Mouse (Mus musculus): Measurements from ENCODE around the gene Pla2g6. TPM values are rescaled to one million over a fixed set of nuclear protein-coding genes. Genes with fewer than 3 reads are reported as not detected.

Gene Pla2g6
- polyA plus RNA-seq, 1 experiment = 303 TPM

GRCm38 (mm10) chr15:79299563-79300155 lies 28.5 kb downstream of the Pla2g6 start:
- H3K4me3 ChIP-seq (ENCODE audit: control insufficient read depth, low read depth, low read length) = no peak overlapping the region
- TF ChIP-seq POLR2A (IDR thresholded peaks at IDR 0.05; ENCODE audit: control insufficient read depth, low read depth, low read length) (no peak), CTCF (IDR thresholded peaks at IDR 0.05; ENCODE audit: control insufficient read depth, insufficient read depth, insufficient replicate concordance, low read depth, low read length) (no peak)
- no peaks in the 10 kb centered on the region for H3K36me3 ChIP-seq (ENCODE audit: control insufficient read depth, insufficient read depth, low read length)
- H3K27ac ChIP-seq (ENCODE audit: control insufficient read depth, insufficient read depth, low read depth, low read length) = no peak overlapping the region
- no peaks in the 10 kb centered on the region for H3K4me1 ChIP-seq (ENCODE audit: control insufficient read depth, insufficient read depth, low read length)
- no peaks in the 10 kb centered on the region for H3K27me3 ChIP-seq (ENCODE audit: control insufficient read depth, insufficient read depth, low read length)

DNA sequence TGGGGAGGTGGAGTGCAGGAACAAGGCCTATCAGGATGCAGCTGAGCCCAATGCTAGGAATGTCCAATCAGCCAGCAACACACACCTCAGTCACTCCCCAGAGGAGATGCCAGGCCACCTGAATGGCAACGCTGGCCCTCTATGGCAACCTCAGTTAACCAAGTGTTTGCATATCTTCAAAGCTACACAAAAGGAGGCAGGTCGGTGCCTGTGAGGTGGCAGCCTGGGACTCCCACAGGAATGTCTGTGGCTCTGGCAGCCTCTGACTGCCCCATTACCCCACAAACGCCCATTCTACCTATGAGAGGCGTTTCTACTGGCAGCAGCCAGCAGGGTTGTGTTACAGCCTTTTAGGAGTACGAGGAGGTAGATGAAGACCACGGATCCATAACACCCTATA lies 29.6 kb downstream of the Pla2g6 start:
- Histone ChIP-seq H3K27ac (ENCODE audit: control insufficient read depth, insufficient read depth, low read depth, low read length) (no peak overlapping the region), H3K36me3 (ENCODE audit: control insufficient read depth, insufficient read depth, low read length) (no peaks in the 10 kb centered on the region), H3K4me1 (ENCODE audit: control insufficient read depth, insufficient read depth, low read length) (no peaks in the 10 kb centered on the region), H3K4me3 (ENCODE audit: control insufficient read depth, low read depth, low read length) (no peak overlapping the region), H3K27me3 (ENCODE audit: control insufficient read depth, insufficient read depth, low read length) (no peaks in the 10 kb centered on the region)
- TF ChIP-seq CTCF (IDR thresholded peaks at IDR 0.05; ENCODE audit: control insufficient read depth, insufficient read depth, insufficient replicate concordance, low read depth, low read length) = no peak
- TF ChIP-seq POLR2A (IDR thresholded peaks at IDR 0.05; ENCODE audit: control insufficient read depth, low read depth, low read length) = no peak

DNA sequence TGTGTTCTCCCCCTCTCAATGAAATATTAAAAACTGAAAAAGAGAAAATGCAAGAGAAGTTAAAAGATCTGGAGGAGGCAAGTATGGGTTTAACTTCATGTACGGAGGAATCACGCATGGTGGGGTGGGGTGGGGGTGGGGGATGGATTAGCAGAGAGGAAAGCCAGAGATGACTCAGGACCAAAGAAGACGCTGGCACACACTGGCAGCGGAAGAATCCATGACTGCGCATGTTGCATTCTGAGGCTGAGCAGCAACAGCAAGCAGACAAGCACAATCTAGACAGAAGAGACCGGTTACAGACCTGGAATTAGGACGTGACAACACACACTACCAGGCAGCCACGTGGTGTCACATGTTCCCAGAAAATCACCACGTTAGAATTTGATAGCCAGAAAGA lies 35.4 kb downstream of the Pla2g6 start:
- H3K36me3 ChIP-seq (ENCODE audit: control insufficient read depth, insufficient read depth, low read length) = no peaks in the 10 kb centered on the region; the same call in none of the 2 replicates
- no peak overlapping the region for H3K27ac ChIP-seq (ENCODE audit: control insufficient read depth, insufficient read depth, low read depth, low read length)

DNA sequence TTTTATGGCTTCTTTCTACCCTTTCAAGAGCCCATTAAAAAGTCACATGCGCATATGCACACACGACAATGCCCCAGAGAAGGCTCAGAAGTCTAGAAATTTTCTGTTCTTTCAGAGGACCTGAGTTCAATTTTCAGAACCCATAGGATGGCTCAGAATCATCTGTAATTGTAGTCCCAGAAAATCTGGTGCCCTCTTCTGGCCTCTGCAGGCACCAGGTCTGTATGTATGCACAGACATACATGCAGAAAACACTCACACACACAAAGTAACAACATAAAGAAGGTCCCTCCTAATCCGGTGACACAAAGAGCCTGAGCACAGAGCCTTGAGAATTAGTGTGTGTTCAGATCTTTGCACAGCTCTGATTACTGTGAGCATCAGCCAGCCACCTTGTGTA lies 37.9 kb downstream of the Pla2g6 start:
- H3K4me1 ChIP-seq (ENCODE audit: control insufficient read depth, insufficient read depth, low read length) = no peaks in the 10 kb centered on the region
- TF ChIP-seq POLR2A (IDR thresholded peaks at IDR 0.05; ENCODE audit: control insufficient read depth, low read depth, low read length) (no peak), CTCF (IDR thresholded peaks at IDR 0.05; ENCODE audit: control insufficient read depth, insufficient read depth, insufficient replicate concordance, low read depth, low read length) (no peak)
- no peaks in the 10 kb centered on the region for H3K27me3 ChIP-seq (ENCODE audit: control insufficient read depth, insufficient read depth, low read length)

More for the DNA sequence above, 35.4 kb downstream of the Pla2g6 start:
- no peak for TF ChIP-seq CTCF (IDR thresholded peaks at IDR 0.05; ENCODE audit: control insufficient read depth, insufficient read depth, insufficient replicate concordance, low read depth, low read length)
- no peak for TF ChIP-seq POLR2A (IDR thresholded peaks at IDR 0.05; ENCODE audit: control insufficient read depth, low read depth, low read length)
- no peak overlapping the region for H3K4me3 ChIP-seq (ENCODE audit: control insufficient read depth, low read depth, low read length)
- H3K4me1 ChIP-seq (ENCODE audit: control insufficient read depth, insufficient read depth, low read length) = no peaks in the 10 kb centered on the region
- H3K27me3 ChIP-seq (ENCODE audit: control insufficient read depth, insufficient read depth, low read length) = no peaks in the 10 kb centered on the region

DNA sequence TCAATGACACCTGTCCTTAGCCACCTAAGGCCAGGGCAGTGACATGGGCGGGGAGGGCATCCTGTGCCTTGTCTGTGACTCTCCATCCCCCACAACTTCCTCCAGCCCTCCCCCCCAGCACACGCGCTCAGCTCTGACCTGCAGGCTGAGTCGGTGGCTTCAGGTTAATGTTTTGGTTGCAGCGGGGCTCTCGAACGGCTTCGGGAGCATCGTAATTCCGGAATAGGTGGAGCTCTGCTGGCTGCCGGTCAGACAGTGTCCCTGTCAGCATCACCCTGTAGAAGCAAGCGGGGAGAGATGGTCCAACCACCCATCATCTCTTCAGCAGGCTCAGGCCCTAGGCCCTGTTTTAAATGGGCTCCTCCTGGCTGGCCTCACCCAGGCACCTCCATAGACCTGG lies 38.7 kb downstream of the Pla2g6 start:
- no peaks in the 10 kb centered on the region for H3K27me3 ChIP-seq (ENCODE audit: control insufficient read depth, insufficient read depth, low read length)
- H3K4me3 ChIP-seq (ENCODE audit: control insufficient read depth, low read depth, low read length) = no peak overlapping the region
- H3K4me1 ChIP-seq (ENCODE audit: control insufficient read depth, insufficient read depth, low read length) = no peaks in the 10 kb centered on the region
- H3K27ac ChIP-seq (ENCODE audit: control insufficient read depth, insufficient read depth, low read depth, low read length) = no peak overlapping the region
- TF ChIP-seq CTCF (IDR thresholded peaks at IDR 0.05; ENCODE audit: control insufficient read depth, insufficient read depth, insufficient replicate concordance, low read depth, low read length) (no peak), POLR2A (IDR thresholded peaks at IDR 0.05; ENCODE audit: control insufficient read depth, low read depth, low read length) (no peak)
- H3K36me3 ChIP-seq (ENCODE audit: control insufficient read depth, insufficient read depth, low read length) = no peaks in the 10 kb centered on the region; the same call in none of the 2 replicates

More for the DNA sequence above, 37.9 kb downstream of the Pla2g6 start:
- Histone ChIP-seq H3K36me3 (ENCODE audit: control insufficient read depth, insufficient read depth, low read length) (no peaks in the 10 kb centered on the region; the same call in none of the 2 replicates), H3K4me3 (ENCODE audit: control insufficient read depth, low read depth, low read length) (no peak overlapping the region), H3K27ac (ENCODE audit: control insufficient read depth, insufficient read depth, low read depth, low read length) (no peak overlapping the region)

GRCm38 (mm10) chr15:79288387-79288786 lies 39.8 kb downstream of the Pla2g6 start:
- Histone ChIP-seq H3K27me3 (ENCODE audit: control insufficient read depth, insufficient read depth, low read length) (no peaks in the 10 kb centered on the region), H3K4me3 (ENCODE audit: control insufficient read depth, low read depth, low read length) (no peak overlapping the region), H3K27ac (ENCODE audit: control insufficient read depth, insufficient read depth, low read depth, low read length) (no peak overlapping the region), H3K4me1 (ENCODE audit: control insufficient read depth, insufficient read depth, low read length) (no peaks in the 10 kb centered on the region), H3K36me3 (ENCODE audit: control insufficient read depth, insufficient read depth, low read length) (no peaks in the 10 kb centered on the region; the same call in none of the 2 replicates)
- no peak for TF ChIP-seq CTCF (IDR thresholded peaks at IDR 0.05; ENCODE audit: control insufficient read depth, insufficient read depth, insufficient replicate concordance, low read depth, low read length)
- no peak for TF ChIP-seq POLR2A (IDR thresholded peaks at IDR 0.05; ENCODE audit: control insufficient read depth, low read depth, low read length)

GRCm38 (mm10) chr15:79287091-79287490 lies 41.1 kb downstream of the Pla2g6 start:
- no peak overlapping the region for H3K27ac ChIP-seq (ENCODE audit: control insufficient read depth, insufficient read depth, low read depth, low read length)
- TF ChIP-seq POLR2A (IDR thresholded peaks at IDR 0.05; ENCODE audit: control insufficient read depth, low read depth, low read length) = no peak
- no peak for TF ChIP-seq CTCF (IDR thresholded peaks at IDR 0.05; ENCODE audit: control insufficient read depth, insufficient read depth, insufficient replicate concordance, low read depth, low read length)
- H3K27me3 ChIP-seq (ENCODE audit: control insufficient read depth, insufficient read depth, low read length) = no peaks in the 10 kb centered on the region
- H3K4me3 ChIP-seq (ENCODE audit: control insufficient read depth, low read depth, low read length) = no peak overlapping the region
- no peaks in the 10 kb centered on the region for H3K4me1 ChIP-seq (ENCODE audit: control insufficient read depth, insufficient read depth, low read length)
- no peaks in the 10 kb centered on the region; the same call in none of the 2 replicates for H3K36me3 ChIP-seq (ENCODE audit: control insufficient read depth, insufficient read depth, low read length)

All from testis, adult 2 months (tissue).